Mouse (Mus musculus) right cerebral cortex, adult 18-20 months (tissue): ENCODE results near the gene Dhrs13.
"Not testable (repeated sequence)": the region's sequence is repeated elsewhere in the genome, so short reads cannot be mapped to it uniquely, and the experiment has no call there.

Experiments
- DNase-seq: peaks from one replicate; pipeline ENCODE4 v3.0.0; 2022; ENCODE audit warnings: mixed read lengths

Dhrs13 gene

DNA sequence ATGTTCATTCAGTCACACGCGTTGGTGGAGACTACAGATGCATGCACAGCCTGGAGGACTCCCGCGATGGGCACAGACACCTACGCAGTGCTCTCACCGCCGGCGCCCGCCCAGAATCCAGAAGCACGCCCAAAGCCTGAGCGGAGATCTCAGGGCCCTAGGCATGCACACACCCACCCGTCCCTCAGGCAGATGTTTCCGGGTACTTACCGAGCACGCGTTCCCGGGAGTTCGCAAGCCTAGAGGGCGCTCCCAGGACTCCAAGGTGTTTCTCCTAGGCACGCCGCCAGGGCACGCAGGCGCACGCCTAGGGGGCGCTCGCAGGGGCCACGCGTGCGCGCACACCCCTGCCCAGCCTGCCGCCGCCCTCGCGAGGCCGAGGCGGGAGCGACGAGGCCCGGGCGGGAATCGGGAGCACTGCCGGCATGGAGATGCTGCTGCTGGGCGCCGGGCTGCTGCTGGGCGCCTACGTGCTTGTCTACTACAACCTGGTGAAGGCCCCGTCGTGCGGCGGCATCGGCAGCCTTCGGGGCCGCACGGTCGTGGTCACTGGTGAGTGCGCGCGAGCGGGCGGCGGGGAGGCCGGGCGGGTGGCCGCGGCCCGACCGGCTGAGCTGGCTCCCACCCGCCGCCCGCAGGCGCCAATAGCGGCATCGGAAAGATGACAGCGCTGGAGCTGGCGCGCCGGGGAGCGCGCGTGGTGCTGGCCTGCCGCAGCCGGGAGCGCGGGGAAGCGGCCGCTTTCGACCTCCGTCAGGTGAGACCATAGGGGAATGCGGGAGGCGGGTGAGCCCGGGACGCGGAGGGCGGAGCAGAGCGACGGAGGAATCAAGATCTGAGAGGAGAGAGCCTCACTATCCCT is at the start of gene Dhrs13:
Dhrs13 (plus strand) TSS at position 334 of the 862 bp plus-strand sequence.
- DNase-seq: peak; percentile 92

DNA sequence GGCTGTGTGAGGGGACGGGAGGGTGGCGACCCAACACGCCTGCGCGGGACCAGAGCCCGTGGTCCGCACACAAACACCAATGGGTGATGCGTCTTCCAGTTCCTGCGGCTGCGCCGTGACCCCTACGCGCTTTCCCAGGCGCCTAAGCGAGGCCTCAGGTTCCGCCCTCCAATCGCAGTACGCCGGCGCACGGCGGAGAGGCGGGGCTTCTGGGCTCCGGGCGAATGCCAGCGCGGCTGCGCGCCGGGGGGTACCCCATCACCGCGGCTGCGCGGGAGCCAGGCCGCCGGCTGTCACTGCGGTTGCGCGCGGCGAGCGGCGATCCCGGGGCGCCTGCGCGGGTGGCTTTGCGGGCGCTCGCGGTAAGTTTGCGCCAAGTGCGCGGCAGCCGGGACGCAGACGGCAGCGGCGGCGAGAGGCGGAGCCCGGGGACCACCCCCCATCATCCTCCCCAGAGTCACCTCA is 49.6 kb upstream of the Dhrs13 start, which contains the start of gene Phf12:
Phf12 (plus strand) TSS at position 314 of the 465 bp plus-strand sequence.
- peak; percentile 100 for DNase-seq

DNA sequence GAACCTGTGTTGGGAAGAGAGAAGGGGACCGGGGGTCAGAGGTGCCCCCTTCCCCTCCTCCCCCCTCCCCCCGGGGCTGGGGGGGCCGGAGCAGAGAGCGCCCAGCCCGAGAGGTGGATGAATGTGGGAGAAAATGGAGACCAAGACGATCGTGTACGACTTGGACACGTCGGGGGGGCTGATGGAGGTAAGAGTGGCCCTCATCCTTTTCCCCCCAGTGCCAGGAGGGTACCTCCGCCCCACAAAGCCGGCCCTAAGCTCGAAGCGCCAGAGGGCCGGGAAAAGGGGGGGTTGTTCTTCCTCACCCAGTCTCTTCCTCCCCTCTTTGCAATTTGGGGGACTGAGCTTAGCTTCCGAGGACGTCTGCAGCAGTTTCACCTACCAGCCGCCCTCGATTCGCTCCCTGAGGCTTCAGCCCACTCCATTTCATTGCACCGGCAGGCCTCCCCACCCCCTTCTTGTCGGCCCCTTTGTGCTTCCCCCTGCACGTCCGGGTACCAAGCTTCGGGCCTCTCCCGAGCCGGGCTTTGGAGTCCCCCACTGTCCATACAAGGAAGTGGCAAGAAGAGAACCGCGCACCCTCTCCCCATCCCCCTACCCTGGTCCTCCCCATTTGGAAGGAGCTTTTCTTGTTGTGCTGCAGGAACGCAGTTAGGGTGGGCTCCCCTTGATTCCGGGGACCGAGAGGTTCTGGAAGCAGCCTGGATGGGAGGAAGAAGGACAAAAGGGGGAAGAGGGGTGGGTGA is 48.7 kb upstream of the Dhrs13 start:
- DNase-seq: no peak

DNA sequence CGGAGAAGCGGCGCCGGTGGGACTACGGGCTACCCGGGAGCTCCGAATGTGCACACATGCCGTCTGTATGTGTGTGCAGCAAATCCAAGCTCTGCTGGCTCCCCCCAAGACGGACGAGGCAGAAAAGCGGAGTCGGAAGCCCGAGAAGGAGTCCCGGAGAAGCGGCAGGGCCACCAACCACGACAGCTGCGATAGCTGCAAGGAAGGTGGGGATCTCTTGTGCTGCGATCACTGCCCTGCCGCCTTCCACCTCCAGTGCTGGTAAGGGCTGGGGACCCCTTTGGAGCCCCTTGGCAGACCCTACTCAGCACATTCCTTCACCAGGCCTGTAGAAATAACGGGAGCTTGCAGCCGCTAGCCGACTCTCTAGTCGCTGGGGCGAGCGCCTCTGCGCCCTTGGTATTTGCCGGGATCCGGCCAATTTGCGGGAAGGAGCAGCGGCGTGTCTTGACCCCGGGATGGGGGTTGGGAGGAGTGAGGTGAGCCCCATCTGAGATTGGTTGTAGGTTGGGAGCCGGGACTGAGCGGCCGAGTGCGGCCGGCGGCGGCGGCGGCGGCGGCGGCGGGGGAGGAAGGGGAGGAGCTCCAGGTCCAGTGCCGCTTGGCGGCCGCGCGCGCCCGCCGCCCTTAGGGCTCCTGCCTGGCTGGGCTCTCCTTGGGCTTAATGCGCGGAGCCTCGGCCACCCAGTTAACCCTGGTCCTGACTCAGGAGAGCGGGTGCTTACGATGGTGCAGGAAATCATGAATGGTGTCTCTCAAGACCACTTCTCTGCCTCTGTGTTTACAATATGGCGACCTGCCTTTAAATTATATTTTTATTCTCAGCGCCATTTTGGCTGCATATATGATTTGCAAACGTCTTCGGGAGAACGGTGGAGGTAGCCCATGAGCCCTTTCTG is 47.9 kb upstream of the Dhrs13 start:
- DNase-seq: peak; percentile 66

DNA sequence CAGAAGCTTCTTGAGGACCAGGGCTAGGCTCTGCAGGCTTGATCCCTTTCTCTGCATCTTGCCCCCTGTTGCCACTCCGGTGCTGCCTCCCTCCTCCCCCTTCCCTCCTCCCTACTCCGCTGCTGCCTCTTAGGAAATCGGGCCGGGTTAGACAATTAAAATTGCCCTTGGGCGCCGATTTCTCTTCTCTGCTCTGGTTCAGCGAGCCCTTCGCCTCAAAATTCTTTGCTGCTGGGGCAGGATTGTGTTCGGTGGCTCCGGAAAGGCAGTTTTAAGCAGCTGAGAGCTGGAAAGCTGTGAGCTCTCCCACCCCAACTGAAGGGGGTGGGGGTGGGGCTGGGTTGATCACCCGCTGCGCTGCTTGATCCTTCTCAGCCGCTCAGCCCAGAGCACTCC is 47.2 kb upstream of the Dhrs13 start:
- no peak for DNase-seq

DNA sequence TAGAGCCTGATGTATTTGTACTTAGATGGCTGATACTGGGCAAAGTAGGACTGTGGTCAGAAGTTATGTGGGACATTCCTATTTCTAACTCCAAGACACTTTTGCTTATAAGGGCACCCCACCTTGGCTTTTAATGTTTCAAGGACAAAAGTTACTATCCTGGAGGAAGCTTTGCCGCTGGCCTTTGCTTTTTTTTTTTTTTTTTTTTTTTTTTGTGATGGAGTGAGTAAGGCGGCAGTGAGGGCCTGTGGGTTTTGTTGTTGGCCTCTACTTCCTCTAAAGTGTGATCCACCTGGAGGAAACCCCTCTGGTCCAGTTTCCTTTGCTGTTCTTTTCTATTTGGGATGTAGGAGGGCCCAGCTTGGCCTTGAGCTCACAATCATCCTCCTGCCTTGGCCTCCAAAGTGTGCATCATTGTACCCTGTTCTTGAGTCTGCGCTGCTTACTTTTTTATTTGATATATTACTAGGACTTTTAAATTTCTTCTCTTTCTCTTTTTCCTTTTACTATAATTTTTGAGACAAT is 46.5 kb upstream of the Dhrs13 start:
- no peak for DNase-seq

DNA sequence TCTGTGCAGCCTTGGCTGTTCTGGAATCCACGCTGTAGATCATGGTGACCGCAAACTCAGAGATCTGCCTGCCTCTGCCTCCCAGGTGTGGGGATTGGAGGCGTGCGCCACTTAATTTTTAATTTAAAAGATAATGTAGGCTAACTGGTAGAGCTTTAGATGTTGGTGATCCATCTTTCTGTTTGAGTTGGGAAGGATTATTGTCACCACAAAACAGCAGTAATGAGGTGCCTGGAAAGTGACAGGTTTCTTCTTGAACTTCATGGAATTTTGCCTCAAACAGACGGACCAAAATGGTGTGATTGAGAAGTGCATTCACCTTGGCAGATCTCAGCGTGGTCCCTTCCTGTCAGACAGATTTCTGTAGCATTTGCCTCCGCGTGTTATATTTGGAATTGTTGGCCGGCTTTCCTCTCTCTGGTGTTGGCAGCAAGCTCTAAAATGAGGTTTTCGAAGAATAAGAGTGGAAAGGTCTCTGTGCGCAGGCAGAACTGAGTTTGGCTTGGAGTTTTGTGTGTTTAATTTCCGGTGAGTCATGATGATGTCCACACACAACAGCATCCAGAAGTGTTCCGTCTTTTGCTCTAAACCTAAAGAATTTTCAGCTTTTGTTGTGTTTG is 42.9 kb upstream of the Dhrs13 start:
- peak; percentile 49 for DNase-seq

DNA sequence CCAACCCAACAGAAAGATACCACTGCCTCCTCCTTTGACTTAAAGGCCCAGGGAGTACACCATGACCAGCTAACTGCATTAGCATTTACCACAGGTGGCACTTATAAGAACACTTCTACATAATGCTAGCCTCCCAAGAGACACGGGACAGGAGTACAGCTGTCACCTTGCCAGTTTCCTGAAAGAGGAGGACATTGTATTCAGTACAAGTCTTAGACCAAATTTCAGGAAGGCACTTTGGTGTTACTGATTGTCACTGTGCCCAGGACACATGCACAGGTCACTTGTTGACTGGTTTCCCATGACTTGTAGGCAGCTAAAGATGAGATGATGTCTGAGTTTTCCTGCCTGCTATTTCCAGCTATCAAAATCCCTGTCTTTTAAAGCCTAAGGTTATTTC is 36.5 kb upstream of the Dhrs13 start:
- no peak for DNase-seq

DNA sequence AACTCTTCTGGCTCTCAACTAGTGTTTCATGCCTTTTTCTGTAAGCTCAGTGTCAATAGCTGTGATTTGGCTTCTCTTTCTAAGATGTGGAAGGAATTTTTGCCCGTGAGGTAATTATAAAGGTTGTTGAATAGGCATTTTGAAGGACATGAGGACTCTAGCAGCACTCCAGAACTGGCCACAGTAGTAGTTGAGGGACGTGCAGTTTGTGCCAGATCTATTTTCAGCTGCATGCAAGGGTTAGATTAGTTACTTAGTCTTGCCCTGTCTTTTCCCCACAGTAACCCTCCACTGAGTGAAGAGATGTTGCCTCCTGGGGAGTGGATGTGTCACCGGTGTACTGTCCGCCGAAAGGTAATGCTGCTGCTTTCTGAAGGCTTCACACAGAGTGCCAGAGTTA is 25.6 kb upstream of the Dhrs13 start:
- DNase-seq: no peak

DNA sequence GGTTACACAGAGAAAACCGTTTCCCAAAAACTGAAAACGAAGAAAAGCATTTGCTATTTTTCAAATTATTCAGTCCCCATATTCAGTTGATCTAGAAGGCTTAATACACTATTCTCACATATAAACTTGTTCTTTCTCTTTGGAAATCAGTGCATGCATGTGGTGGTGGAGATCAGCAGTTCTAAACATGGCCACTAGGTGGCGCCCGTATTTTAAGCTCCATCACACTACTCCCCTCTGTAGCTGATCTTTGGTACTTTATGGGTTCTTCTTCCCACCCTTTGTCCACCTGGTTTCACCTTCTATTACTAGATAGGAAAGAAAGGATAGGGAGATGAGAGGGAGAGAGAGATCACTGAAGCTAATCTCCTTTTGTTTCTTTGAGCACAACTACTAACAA is 12.4 kb upstream of the Dhrs13 start:
- DNase-seq: peak; percentile 58

DNA sequence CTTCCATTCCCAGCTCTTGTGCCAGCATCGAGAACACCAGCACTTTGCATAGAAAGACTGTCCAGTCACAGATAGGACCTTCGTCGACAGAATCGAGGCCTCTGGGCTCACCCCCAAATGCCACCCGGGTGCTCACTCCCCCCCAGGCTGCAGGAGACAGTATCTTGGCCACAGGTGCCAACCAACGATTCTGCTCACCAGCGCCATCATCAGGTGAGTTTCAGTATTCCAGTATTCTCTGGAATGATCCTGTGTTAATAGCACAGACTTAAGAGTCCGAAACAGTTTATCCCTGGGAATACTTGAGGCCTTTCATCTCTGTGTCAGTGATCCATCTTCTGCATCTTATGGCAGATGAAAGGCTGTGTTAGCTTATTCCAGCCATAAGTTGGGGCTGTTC is 8.5 kb upstream of the Dhrs13 start:
- no peak for DNase-seq

DNA sequence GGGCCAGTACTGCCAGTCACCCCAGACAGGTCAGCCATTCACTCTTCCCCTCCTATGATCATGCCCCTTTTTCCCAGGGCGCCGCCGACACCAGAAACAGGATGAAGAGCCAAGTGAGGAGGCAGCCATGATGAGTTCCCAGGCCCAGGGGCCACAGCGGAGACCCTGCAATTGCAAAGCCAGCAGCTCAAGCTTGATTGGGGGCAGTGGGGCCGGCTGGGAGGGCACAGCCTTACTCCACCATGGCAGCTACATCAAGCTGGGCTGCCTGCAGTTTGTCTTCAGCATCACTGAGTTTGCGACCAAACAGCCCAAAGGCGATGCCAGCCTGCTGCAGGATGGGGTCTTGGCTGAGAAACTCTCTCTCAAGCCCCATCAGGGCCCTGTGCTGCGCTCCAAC is 2.8 kb upstream of the Dhrs13 start:
- DNase-seq: no peak

DNA sequence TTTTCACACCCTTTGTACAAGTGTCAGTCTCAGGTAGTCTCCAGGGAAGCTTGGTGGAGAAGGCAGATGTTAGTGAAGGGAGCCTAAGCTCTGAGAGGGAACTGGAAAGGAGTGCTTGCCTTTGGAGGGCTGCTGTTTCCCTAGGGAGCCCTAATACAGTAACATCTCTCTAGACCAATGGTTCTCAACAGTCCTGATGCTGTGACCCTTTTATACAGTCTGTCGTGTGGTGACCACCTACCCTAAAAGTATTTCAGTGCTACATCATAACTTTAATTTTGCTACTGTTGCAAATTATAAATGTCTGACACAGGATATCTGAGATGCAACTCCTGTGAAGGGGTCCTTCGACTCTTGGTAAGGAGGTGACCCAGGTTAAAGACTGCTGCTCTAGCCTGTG is 1.5 kb upstream of the Dhrs13 start:
- no peak for DNase-seq

DNA sequence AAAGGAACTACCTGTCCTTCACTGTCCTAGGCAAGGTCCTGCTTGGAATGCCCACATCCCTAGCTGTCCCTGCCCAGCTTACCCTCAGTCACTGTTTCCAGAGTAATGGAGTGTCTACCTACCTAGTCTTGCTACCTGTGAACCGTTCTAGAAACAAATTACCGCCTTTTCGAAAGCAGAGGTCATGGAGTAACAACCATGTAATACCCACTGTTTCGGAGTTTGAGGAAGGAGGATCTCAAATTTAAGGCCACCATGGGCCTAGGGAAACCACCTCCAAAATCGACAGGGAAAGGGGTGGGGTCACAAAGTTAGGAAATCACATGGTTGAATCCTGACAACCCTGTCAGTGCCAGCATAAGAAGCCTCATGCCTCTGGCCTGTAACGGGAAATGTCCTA is 691 bp upstream of the Dhrs13 start:
- DNase-seq: no peak

DNA sequence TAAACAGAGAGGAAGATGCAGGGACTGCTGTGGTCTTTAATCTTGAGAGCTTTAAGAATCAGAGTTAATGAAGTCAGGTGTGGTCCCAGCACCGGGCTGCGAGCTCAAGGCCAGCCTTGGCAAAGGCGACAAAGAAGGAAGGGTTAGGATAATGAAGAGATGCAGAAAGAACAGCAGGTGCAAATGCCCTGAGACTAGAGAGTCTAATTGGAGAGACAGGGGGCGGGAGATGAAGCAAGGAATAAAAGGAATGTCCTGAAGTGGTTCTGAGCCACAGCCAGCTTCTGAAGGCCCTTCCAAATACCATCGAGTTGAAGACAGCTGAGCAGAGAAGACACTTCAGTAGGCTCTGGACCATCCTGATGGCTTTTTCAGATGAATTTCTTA is 722 bp downstream of the Dhrs13 start:
- no peak for DNase-seq

DNA sequence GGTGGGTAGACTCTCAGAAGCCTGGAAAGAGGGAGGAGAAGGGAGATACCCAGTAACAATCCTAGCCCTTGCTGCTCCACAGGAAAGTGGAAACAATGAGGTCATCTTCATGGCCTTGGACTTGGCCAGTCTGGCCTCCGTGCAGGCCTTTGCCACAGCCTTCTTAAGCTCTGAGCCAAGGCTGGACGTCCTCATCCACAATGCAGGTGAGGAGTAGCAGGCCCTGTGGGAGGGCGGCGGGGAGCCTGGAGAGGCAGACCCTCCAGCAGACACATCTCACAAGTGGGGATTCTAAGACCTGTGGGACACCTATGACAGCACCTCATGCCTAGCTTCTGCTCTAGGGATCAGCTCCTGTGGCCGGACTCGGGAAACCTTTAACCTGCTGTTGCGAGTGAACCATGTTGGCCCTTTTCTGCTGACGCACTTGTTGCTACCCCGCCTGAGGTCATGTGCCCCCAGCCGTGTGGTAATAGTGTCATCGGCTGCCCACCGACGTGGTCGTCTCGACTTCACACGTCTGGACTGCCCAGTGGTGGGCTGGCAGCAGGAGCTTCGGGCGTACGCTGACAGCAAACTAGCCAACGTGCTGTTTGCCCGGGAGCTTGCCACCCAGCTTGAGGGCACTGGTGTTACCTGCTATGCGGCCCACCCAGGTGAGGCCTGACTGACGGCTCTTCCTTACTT is 2.0 kb downstream of the Dhrs13 start:
- no peak for DNase-seq

DNA sequence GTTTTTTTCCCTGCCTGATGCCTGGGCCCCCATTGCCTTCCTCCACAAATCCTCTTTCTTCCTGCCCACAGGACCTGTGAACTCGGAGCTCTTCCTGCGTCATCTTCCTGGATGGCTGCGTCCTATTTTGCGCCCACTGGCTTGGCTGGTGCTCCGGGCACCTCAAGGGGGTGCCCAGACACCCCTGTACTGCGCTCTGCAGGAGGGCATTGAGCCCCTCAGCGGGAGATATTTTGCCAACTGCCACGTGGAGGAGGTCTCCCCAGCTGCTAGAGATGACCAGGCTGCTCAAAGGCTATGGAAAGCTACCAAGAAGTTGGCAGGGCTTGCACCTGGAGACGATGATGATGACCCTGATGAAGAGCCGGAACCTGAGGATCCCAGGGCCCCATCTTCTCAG is 4.7 kb downstream of the Dhrs13 start:
- DNase-seq: no peak

DNA sequence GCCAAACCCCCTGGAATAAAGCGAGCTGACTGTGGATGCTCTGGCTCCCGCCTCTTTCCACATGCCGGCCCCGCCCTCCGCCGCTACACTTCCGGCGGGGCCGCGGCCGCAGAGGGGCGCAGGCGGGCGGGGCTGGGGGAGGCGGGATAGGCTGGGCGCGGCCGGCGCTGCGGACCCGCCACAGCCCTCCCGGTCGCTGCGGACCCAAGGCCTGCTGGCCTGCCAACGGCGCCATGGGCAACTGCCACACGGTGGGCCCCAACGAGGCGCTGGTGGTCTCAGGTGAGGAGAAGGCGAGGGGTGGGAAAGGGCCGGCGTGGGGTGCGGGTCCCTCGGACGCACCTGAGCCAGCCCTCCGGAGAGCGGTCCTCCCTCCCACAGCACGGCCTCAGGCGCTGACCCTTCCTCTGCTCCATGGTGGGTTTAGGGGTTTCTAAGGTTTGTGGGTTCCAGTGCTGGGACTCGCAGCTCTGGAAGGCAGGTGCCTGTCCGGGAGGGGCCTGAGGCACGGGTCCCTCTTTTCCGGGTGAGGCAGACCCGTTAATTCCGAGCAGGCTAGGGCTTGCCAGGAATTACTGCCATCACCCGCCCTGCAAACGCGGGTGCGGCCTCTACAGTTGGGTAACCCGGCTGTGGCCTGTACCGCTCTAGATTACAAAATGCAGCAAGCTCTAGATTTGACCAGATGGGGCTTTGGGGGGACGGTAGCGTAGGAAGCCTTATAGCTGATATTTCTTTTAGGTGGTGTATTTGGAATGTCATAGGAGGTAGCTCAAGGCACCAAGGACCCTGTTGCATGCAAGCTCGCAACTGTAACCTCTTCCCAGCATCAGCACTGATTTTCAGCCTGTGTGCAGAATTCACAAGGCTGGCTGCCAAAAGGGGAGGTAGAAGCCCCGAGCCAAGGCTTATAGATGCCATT is 6.0 kb downstream of the Dhrs13 start, which contains the start of gene Flot2:
Flot2 (plus strand) TSS at position 101 of the 922 bp plus-strand sequence.
- peak; percentile 39 for DNase-seq

DNA sequence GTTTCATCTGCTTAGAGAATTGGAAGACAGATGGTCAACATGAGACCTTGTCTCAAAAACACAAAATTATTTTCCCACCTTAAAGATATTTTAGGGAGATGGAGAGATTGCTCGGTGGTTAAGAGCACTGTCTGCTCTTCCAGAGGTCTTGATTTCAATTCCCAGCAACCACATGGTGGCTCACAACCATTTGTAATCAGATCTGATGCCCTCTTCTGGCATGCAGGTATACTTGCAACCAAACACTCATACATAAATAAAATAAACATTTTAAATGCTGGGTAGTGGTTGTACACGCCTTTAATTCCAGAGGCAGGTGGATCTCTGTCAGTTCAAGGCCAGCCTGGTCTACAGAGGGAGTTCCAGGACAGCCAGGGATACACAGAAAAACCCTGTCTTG is 8.8 kb downstream of the Dhrs13 start:
- no peak for DNase-seq

DNA sequence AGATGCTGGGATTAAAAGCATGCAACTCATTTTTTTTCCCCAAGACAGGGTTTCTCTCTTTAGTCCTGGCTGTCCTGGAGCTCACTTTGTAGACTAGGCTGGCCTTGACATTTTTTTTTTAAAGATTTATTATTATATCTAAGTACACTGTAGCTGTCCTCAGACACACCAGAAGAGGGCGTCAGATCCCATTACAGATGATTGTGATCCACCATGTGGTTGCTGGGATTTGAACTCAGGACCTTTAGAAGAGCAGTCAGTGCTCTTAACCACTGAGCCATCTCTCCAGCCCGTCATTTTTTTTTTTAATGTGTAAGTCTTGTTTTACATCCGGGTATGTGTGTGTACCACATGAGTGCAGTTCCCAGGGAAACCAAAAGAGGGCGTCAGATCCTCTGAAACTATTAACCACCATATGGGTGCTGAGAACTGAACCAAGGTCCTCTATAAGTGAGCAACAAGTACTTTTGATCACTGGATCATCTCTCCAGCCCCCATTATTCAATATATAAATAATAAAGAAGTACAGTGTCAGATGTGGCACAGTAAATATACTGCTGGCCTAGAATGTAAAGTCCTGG is 10.3 kb downstream of the Dhrs13 start:
- DNase-seq: not testable (repeated sequence)
